Mouse (Mus musculus) bone marrow macrophage, adult 2 months (primary cell): Measurements from ENCODE around the gene Tsc2. TPM values are rescaled to one million over a fixed set of nuclear protein-coding genes. Genes with fewer than 3 reads are reported as not detected.
A peak's percentile ranks its signal among the peaks of the same experiment; 100 is the strongest.

Source experiments
- H3K27ac ChIP-seq: 2 replicates; pipeline ENCODE4 v1.5.1; 2012; ENCODE audit warnings: low read depth, low read length; ENCODE audit not compliant: insufficient read depth
- H3K4me1 ChIP-seq: 2 replicates; pipeline ENCODE4 v1.6.1; 2012; ENCODE audit warnings: low read length; ENCODE audit not compliant: control insufficient read depth, insufficient read depth
- H3K4me3 ChIP-seq: 2 replicates; pipeline ENCODE4 v1.5.1; 2012; ENCODE audit warnings: mild to moderate bottlenecking, low read length, moderate library complexity; ENCODE audit not compliant: insufficient read depth
- CTCF ChIP-seq: IDR thresholded peaks from 2 replicates; pipeline ENCODE4 v1.5.1; 2012; ENCODE audit warnings: low read depth, mild to moderate bottlenecking, low read length, moderate library complexity
- POLR2A ChIP-seq: IDR thresholded peaks from 2 replicates; pipeline ENCODE4 v1.6.1; 2012; ENCODE audit warnings: mild to moderate bottlenecking, low read depth, low read length, borderline replicate concordance
- polyA plus RNA-seq: library from polyadenylated mRNA; stranded (reverse); fragments of >200 nt; gene quantifications from 2 replicates; pipeline ENCODE4 v1.2.4, GENCODE M21; 2012; ENCODE audit not compliant: missing spikeins, insufficient read depth, insufficient read length

The Tsc2 gene
- polyA plus RNA-seq, 1 experiment, result 62.1 TPM

GRCm38 (mm10) chr17:24596073-24596466 is 36.4 kb downstream of the Tsc2 start:
- TF ChIP-seq CTCF, result no peak
- TF ChIP-seq POLR2A, result no peak
- Histone ChIP-seq H3K4me3 (no peak overlapping the region), H3K4me1 (no peaks in the 10 kb centered on the region), H3K27ac (no peak overlapping the region)

- TF ChIP-seq CTCF, result no peak
- TF ChIP-seq POLR2A, result no peak
- Histone ChIP-seq H3K27ac (no peak overlapping the region), H3K4me1 (no peaks in the 10 kb centered on the region), H3K4me3 (no peak overlapping the region)
Measured at GRCm38 (mm10) chr17:24595126-24596072, 37.0 kb downstream of the Tsc2 start.

- Histone ChIP-seq H3K4me1 (no peaks in the 10 kb centered on the region), H3K4me3 (no peak overlapping the region), H3K27ac (no peak overlapping the region)
- TF ChIP-seq CTCF (no peak), POLR2A (no peak)
Measured at GRCm38 (mm10) chr17:24593992-24594890, 38.2 kb downstream of the Tsc2 start.

GRCm38 (mm10) chr17:24593248-24593647 is 39.2 kb downstream of the Tsc2 start:
- no peaks in the 10 kb centered on the region for H3K4me1 ChIP-seq
- no peak overlapping the region for H3K27ac ChIP-seq
- H3K4me3 ChIP-seq, result no peak overlapping the region
- TF ChIP-seq CTCF (no peak), POLR2A (no peak)

GRCm38 (mm10) chr17:24591695-24592094 is 40.7 kb downstream of the Tsc2 start:
- TF ChIP-seq POLR2A, result no peak
- no peak for TF ChIP-seq CTCF
- no peak overlapping the region for H3K27ac ChIP-seq
- no peaks in the 10 kb centered on the region for H3K4me1 ChIP-seq
- H3K4me3 ChIP-seq, result no peak overlapping the region

- H3K27ac ChIP-seq, result no peak overlapping the region
- no peak overlapping the region for H3K4me3 ChIP-seq
- TF ChIP-seq CTCF (no peak), POLR2A (no peak)
- H3K4me1 ChIP-seq, result no peaks in the 10 kb centered on the region
Measured at GRCm38 (mm10) chr17:24590943-24591342, 41.5 kb downstream of the Tsc2 start.

GRCm38 (mm10) chr17:24586532-24586931 is 45.9 kb downstream of the Tsc2 start:
- no peak overlapping the region for H3K4me3 ChIP-seq
- no peak overlapping the region for H3K27ac ChIP-seq
- H3K4me1 ChIP-seq, result peaks cover 18% of the 10 kb centered on the region
- no peak for TF ChIP-seq POLR2A
- no peak for TF ChIP-seq CTCF

GRCm38 (mm10) chr17:24584520-24584919 is 47.9 kb downstream of the Tsc2 start:
- no peak for TF ChIP-seq POLR2A
- TF ChIP-seq CTCF, result no peak
- H3K4me3 ChIP-seq, result no peak overlapping the region
- peaks cover 18% of the 10 kb centered on the region for H3K4me1 ChIP-seq
- H3K27ac ChIP-seq, result peak overlapping the region; percentile 93

- Histone ChIP-seq H3K27ac (peak overlapping the region; percentile 93), H3K4me1 (peaks cover 18% of the 10 kb centered on the region), H3K4me3 (no peak overlapping the region)
- TF ChIP-seq POLR2A (no peak), CTCF (no peak)
Measured at GRCm38 (mm10) chr17:24583599-24584460, 48.6 kb downstream of the Tsc2 start.
